Mouse (Mus musculus) left cerebral cortex, postnatal 10 days (tissue): ENCODE measurements around the gene Gm10300. TPM values are rescaled to one million over a fixed set of nuclear protein-coding genes. Genes with fewer than 3 reads are reported as not detected.
A peak's percentile ranks its signal among the peaks of the same experiment; 100 is the strongest.

Experiments
- DNase-seq, 2 experiments: peaks; one replicate each; pipeline ENCODE4 v3.0.0; 2021 to 2022; ENCODE audit warnings: low spot score in 2 of 2, mixed read lengths in 1 of 2; ENCODE audit errors: extremely low spot score in 1 of 2
- intact Hi-C: fragments of 180-260 bp; cut with DNase I; formaldehyde crosslinking; loops from one replicate; pipeline ENCODE4 v1.15.1; 2025
- total RNA-seq, 2 experiments: library from RNA; stranded (reverse); gene quantifications; 2 replicates each; pipeline ENCODE4 v1.2.3; 2021

Gene Gm10300
- total RNA-seq = under 1 TPM in 1 of 2 experiments, not detected in 1; 0.15 TPM

GRCm38 (mm10) chr4:132074077-132074932 lies at the start of gene Gm10300:
Gene Gm10300, plus strand, starts transcription at chr4:132074697.
- DNase-seq = peak in 1 of 2 experiments; percentile 49
- intact Hi-C loops = no loop called here

DNA sequence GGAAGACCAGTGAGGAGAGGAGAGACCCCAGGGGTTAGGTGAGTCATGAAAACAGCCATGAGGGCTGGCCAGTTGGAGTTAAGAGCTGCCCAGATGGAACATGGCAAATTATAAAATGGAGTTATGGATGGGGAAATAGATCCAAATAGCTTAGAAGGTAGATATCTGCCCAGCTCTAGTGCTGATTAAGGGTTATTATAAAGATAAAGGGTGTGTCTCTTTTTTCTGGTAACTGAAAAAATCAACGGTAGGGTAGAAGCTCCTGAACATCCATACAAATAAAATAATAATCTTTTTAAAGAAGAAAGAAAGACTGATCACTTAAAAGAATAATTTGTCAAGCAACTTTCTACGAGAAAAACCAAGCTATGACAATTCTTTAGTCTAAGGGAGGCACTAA lies 49.2 kb upstream of the Gm10300 start:
- no peak for DNase-seq
- intact Hi-C loops = no loop called here

GRCm38 (mm10) chr4:132025738-132026527 lies 48.6 kb upstream of the Gm10300 start:
- intact Hi-C loops = no loop called here
- no peak for DNase-seq

DNA sequence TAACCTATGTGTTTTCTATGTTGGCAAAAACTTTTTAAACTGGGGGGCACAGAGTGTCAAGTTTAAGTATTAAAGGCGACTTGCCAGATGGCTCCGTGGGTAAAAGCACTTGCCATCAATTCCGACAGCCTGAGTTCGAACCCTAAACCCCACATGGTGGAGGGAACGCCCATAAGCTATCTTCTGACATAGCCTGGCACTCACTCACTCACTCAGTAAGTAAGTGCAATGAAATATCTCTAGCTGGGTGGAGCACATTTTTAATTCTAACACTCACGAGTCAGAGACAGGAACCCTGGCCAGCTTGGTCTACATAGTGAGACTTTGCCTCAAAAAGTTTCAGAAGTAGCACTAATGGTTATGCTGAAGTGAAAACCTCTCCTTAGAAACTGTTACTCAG lies 47.3 kb upstream of the Gm10300 start:
- no peak for DNase-seq
- intact Hi-C loops = no loop called here

- intact Hi-C loops = no loop called here
- no peak for DNase-seq
Observed at GRCm38 (mm10) chr4:132027806-132028205, 46.7 kb upstream of the Gm10300 start.

- intact Hi-C loops = no loop called here
- DNase-seq = no peak
Observed at GRCm38 (mm10) chr4:132029851-132030741, 44.4 kb upstream of the Gm10300 start.

DNA sequence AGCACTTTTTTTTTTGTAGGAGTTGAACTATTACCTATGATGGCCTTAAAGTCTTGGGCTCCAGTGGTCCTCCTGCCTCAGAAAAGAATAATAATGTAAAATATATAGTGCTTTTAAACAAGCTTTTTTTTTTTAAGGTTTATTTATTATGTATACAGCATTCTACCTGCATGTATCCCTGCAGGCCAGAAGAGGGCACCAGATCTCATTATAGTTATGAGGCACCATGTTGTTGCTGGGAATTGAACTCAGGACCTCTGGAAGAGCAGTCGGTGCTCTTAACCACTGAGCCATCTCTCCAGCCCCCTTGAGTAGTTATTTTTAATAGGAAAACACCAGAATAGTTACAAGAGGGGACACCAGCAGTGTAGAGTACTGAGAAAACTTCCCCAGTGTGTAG lies 41.3 kb upstream of the Gm10300 start:
- intact Hi-C loops = no loop called here

DNA sequence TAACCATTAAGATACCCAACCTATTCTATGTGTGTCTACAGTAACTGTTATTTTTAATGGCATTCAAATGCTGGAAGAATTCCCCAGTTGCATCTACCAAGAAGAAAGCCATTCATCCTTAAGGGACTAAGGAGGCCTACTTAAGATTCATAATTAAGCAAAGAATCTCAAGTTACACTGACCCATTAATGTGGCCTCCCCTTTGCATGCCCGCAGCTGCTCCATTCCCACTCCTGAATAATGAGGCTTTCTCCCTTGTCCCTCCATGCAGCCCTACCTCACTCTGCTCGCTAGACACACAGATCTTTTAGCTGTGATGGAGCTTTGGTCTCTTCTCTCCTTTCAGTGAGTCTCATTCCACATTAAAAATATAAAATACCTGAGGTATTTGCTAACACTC lies 40.3 kb upstream of the Gm10300 start:
- no peak for DNase-seq
- intact Hi-C loops = no loop called here

More for the DNA sequence above, 41.3 kb upstream of the Gm10300 start:
- DNase-seq = no peak

- intact Hi-C loops = no loop called here
- no peak for DNase-seq
Observed at GRCm38 (mm10) chr4:132037137-132037536, 37.4 kb upstream of the Gm10300 start.

- DNase-seq = no peak
- intact Hi-C loops = no loop called here
Observed at GRCm38 (mm10) chr4:132037991-132038390, 36.5 kb upstream of the Gm10300 start.

DNA sequence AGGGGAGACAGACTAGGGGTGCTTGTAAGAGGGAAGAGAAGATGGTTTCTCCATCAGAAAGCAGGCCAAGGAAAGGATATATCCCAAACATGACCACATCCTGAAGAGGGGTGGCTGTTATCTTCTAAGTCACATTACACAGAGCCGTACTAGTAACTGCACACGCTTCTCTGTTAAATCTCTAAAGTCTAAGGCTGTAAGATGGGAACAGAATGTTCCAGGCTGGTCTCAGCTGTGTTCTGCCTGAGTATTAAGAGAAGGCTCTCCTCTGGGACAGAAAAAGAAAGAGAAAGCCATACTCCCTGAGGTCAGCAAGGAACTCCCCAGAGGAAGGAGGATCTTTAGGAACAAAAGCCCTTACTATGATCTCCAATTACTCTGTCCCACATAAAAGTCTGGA lies 35.7 kb upstream of the Gm10300 start:
- DNase-seq = no peak
- intact Hi-C loops = no loop called here

GRCm38 (mm10) chr4:132039521-132039920 lies 35.0 kb upstream of the Gm10300 start:
- intact Hi-C loops = no loop called here
- DNase-seq = no peak

DNA sequence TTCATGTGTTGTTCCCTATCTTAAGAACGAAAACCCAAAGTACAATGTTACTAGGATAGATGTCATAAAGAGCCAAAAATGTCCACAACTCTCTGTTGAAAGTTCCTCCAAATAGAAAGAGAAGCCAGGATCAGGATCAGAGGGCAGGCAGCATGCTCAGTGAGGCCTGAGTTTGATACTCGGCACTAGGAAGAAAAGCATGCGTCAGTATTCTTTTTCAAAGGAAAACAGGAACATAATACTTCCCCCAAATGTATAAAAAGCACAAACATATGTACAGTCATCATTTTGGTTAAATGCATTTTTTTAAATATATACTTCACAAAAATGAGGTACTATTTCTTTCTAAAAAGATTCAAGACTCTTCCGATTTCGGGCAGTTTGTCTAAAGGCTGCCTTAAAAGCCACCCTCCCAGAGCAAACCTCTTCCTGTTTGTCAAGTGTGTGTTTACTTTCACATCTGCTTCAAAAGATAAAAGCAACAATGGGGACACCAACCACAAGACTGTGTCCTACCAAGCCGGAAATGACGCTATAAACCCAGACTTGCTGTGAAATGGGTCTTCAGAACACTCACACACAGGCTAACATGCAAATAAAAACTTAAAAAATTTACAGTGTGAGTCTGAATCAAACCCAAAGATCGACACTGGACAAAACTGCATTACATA lies 34.4 kb upstream of the Gm10300 start:
- intact Hi-C loops = no loop called here
- no peak for DNase-seq

GRCm38 (mm10) chr4:132041471-132042332 lies 32.8 kb upstream of the Gm10300 start:
- DNase-seq = no peak
- intact Hi-C loops = no loop called here

DNA sequence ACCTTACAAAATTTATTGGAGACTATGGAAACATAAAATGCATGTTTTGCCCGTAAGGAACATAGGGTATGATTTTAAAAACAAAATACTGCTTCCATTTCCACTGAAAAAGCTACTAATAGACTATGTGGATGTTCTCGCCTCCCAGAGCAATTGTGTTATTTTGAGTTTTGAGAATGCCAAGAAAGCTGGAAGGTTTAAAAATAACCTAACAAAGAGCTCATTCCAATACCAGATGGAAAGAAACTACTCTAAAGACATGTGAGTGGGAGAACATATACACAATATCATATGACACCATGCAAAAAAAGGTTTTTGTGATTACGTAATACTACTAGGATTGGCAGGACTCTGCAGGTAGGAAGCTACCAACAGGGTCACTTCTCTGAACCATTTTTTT lies 30.8 kb upstream of the Gm10300 start:
- intact Hi-C loops = no loop called here
- DNase-seq = no peak

- intact Hi-C loops = no loop called here
- peak in 1 of 2 experiments; percentile 64 for DNase-seq
Observed at GRCm38 (mm10) chr4:132048011-132048991, 26.2 kb upstream of the Gm10300 start.

- intact Hi-C loops = no loop called here
Observed at GRCm38 (mm10) chr4:132048995-132049404, 25.5 kb upstream of the Gm10300 start.

More at GRCm38 (mm10) chr4:132048995-132049404, 25.5 kb upstream of the Gm10300 start:
- DNase-seq = peak; percentile 89 to 93
